Mouse (Mus musculus) lung, postnatal 10 days (tissue): Measurements from ENCODE around the gene Rab28.
"Not testable (repeated sequence)": the region's sequence is repeated elsewhere in the genome, so short reads cannot be mapped to it uniquely, and the experiment has no call there.

Source experiments
- DNase-seq: peaks from one replicate; pipeline ENCODE4 v3.0.0; 2021

Gene Rab28

DNA sequence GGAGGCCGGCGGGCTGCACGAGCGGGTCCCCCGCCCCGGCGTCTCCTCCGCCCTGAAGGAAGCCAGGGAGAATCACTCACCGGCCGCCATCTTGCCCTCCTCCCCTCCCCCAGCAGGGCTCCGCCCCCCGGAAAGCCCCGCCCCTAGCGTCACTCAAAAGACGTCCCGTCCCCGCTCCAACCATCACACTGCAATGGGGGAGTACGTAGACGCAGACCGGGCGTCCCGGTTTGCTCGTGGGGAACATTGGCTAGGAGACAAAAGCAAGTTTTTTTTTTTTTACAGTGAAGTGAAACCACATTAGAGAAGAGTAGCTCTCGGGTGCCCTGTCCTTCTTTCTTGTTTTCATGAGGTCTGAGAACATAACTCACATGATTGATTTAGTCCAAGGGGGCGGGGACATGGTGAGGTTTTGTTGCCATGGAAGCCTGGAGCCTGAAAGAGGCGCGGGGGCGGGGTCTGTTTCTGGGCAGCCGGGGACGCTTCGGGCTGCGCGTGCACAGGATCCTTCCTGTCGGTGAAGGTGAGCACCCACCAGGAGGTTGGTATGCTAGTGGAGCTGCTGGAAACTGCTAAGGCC, at the start of gene Rab28:
TSS of gene Rab28 (minus strand) at position 107 of the 580 bp plus-strand sequence.
- peak; percentile 98 for DNase-seq

DNA sequence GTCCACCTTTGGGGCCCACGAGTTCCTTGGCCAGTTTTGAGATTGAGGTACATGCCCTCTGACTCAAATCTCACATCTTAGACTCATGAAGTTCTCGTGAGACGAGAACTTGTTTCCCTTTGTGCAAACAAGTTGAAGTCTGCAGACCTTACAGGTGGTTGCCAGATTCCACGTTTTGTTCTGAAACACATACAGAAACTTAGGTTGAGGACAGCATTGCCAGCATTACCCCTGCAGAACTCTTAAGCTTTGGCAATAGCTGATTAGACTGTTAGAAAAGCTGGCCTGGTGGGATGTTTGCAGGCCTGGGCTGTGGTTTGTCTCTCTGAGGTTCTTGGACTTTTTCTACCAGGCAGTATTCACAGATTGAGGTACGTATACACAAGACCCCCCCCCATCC, 49.4 kb upstream of the Rab28 start:
- no peak for DNase-seq

DNA sequence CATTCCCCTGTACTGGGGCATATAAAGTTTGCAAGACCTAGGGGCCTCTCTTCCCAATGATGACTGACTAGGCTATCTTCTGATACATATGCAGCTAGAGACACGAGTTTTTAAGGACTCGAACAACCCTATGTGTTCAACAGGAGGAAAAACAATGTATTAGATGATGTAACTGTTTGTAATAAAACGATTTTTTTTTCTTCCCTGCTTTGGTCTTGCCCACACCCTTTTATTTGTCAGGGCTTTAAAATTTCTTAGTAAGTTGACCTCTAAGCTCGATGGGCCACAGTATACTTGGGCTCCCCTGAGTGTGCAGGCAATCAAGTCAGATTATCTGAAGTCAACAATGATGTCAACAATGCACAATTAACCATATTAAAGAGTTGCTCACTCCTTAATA, 48.4 kb upstream of the Rab28 start:
- DNase-seq: no peak

DNA sequence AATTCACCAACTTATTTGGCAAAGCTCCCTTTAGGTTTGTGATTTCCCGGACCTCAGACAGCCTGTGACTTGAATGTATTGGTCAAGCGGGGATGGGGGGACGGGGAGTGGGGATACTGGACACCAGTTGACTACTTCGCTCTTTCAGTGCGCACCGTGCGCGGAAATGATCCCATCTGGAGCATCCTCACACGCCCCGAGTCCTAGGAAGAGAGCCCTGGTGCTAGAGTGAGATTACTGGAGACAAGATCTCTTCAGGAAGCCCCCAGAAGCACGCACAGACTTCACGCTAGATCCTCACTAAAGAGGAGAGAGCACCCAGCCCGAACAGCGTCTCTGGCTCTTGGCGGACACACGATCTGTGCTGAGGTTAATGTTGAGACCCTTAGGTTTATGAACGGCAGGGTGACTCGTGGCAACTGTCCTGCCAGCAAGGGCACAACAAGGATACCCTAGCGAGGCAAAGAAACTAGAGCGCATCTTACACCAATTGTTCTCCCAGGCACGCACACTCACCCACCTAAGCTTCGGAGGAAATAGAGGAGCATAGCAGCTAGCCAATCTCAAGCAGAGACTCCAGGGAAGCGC, 47.5 kb upstream of the Rab28 start:
- DNase-seq: no peak

DNA sequence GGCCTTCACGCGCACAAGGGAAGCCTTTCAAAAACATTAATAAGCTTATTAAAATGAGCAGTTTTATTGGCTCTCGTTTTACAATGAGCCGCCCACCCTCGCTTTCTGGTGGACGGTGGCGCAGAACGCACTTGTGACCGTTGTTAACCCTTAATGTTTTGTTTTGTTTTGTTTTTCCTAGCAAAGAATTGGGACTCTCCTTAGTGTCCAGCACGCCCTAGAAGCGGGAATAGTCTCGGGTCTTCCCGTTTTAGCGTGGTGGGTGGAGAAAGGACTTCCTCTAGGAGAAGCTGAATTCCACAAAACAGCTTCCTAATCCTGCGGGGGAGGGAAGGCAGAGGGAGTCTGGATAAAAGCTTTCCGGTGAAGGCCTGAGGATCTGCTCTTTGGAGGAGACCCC, 46.9 kb upstream of the Rab28 start:
- DNase-seq: no peak

DNA sequence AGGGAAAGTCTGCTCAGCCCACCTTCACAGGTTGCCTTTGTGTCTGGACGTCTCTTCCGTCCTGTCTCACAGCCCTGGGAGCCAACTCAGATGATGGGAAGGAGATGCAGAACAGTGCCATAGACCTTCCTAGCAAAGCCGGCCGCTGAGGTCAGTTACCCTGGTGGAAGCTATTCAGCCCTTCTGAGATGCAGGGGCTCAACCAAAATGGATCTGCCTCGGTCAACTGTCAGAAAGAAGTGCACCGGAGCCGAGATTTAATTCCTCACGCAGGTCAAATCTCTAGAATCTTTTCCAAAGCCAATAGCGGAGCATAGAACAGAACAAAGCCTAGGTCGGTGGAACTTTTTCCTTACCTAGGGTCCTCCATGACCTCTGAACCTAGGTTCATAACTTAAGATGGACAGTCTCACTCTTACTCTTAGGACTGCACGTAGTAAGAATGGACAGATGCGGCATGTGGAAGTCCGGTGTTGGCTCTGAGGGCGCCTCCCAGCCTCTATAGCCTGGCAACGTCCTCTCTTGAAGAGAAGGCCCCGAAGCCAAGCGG, 46.3 kb upstream of the Rab28 start:
- no peak for DNase-seq

DNA sequence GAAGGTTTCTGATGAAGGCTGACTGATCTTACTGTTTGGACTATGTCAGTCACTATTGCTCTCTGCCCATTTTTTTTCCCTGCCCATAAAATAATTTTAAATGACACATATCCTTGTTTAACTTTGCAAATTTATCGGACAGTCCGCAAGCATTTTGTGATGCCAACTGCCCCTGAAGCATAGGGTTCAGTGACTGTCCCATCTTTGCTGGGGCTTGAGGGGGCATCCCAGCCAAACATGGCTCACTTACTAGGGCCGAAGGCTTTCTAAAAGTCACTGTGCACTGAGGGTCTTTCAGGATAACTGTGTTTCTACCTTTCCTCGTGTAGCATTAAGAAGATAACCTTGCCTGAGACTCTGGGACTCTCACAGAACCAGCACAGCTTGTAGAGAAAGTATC, 44.8 kb upstream of the Rab28 start:
- DNase-seq: no peak

DNA sequence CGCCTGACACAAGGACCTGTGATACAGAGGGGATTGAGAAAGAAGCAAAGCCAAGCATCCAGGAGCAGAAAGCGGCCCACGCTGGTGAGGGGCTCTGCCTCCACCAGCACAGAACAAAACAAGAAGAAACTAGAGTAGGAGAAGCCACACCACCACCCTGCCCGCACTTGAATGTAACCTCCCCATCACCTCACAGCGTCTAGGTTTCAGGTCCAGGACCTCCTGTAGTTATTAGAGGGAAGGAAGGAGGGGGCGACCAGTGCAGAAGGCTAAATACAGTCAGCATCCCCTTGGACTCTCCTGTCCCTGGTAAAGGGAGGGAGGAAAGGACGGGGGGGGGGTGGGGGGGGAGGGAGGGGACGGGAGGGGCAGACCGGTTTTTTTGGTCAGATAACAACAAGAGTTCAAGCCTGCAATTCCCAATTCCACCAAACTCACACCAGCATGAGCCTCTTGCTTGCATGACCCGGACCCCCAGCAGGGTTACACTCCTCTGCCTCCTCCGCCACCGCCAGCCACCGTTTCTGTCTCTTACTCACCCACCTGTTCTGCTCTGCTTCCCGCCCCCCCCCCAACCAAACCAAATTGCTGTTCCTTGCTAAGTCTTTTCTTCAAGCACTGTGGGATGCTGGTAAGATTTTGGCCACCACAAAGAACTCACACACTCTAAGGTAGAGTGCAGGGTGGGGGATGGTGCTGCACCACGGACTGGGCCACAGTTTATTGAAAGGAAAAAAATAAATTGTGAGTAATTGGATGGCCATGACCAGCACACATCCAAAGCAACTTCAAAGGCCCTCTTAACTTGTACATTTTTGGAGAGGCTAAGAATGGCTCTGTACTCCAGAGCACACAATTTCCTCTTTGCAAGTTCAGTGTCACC, 37.2 kb upstream of the Rab28 start:
- DNase-seq: no peak

DNA sequence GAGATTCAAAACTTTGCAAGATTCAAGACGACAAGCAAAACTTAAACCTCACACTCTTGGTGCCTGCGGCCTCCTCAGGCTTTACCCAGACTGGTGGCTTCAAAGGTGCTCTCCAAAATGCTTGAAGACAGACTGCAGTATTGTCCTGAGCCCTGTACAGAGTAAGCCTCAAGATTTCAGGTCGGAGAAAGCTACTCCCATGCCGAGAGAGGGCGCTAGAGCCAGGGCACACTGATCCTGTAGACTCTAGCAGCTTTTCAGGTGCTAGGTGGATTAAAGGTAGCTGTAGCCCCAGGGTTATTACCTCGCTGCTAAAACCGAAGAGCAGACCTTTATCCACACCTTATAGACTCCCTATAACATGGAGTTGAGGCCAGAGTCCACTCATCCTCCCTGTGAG, 36.3 kb upstream of the Rab28 start:
- DNase-seq: no peak

DNA sequence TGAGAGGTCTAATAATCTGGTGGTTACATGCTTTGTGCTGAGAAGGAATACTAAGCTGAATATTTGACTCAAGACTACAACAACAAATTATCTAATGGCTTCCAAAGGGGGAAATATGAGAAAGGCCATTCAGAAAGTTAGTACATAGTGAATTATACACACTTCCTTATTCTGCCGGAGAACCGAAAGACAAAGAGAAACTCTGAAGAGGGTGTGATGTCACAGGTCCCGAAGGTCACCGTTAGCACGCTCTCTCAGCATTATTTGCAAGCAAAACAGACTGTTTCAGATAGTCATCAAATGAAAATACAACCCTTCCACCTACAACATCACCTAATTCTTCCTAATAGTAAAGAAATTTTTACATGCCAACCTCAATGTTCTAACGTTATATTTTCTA, 30.9 kb upstream of the Rab28 start:
- DNase-seq: no peak

DNA sequence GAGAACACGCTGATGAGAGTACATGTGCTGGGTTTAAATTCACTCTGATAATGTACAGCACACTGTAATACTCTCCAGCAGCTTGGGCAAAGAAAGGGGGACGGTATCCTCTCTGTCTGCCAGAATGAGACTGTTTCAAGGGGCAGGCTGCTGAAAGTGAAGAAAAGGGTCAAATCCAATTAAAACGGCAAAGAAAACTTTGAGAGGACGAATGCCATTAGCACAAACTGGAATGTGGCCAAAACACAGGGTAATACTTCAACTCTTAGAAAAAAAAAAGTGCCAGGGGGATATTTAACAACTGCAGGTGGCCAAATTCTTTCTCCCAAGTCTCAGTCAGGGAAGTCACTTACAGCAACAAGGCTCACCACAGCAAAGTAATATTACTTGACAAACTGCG, 29.1 kb upstream of the Rab28 start:
- no peak for DNase-seq

DNA sequence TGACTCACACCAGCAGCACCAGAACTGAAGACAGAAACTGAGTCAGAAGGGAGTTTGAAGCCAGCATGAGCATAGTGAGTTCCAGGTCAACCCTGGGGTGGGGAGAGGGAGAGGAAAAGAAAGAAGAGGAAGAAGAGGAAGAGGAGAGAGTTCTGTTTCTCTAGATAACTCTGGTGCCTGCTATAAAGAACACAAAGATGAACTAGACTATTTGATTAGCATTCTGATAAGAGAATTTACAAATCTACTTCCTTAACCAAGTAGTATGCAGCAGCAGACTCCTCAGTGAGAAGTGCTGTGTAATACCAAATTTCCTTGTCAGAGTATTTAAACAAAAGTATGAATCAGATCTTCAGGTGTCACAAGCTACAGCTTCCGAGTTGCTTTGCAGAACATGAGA, 19.1 kb upstream of the Rab28 start:
- no peak for DNase-seq

DNA sequence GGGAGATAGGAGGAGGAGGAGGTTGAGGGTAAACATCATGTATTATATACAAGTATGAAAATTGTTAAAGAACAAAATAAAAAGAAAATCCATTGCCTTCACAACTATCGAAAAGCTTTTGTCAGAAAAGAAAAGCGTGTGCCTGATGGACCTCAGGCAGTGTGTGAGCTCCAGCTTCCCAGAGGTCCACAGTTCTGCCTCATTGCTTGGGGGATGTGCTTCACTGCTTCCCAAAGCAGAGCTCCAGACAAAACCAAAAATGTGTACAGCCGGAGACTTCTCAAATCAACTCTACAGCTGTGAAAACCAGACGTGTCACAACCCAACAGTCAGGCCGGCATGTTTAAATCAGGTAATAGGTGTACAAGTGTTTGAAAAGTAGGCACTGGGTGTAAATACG, 17.6 kb upstream of the Rab28 start:
- no peak for DNase-seq

DNA sequence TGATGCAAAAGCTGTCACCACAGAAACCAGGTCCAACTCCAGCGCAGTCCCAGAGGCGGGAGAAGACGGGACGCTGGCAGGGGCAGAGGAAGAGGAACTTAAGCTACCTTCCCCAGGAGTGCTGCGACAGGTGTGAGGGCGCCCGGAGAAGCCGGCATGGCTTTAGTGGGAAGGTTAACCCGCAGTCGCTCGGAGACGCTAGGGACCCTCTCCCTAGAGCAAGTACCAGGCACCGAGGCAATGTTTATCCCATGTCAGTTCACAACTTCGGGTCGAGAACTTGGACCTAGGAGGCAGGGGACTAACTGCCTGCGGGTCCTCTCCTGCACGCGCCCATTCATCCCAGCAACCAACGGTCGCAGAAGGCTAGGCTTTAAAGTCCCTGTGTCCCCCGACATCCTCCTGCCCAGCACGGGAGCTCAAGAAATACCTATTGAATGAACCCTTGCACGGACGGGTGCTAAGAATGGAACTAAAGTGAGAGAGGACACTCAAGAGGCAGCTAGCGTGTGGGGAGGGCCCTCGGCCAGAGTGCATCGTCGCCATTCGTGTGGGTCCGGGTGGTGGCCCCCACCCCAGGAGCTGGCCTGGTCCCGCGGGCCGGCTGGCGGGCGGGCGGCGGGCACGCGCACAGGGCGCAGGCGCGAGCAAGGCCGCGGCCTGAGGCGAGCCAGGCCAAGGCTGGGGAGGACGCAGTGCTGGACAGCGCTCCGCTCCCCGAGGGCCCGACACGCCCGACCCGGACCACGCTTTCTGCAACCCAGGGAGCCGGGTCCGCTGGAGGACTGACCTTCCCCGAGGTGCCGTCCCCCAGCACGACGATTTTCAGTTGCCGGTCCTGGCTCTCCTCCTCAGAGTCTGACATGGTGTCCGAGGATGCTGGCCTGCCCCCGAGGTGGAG, 592 bp downstream of the Rab28 start:
- peak; percentile 29 for DNase-seq

DNA sequence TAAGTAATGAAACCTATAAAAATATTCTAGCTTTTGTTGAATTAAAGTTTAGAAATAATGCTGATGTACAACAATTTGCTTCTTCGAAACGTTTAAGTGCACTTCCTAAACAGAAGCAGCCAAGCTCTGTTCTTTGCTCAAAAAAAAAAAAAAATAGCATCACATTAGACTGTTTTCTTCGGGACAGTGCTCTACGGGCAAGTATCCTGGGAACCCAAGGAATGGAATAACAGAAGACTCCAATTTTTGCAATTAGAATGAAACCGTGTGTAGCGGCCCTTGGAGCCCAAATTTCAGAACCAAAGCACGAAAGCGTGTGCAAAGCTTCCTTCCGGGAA, 1.2 kb downstream of the Rab28 start:
- DNase-seq: no peak

DNA sequence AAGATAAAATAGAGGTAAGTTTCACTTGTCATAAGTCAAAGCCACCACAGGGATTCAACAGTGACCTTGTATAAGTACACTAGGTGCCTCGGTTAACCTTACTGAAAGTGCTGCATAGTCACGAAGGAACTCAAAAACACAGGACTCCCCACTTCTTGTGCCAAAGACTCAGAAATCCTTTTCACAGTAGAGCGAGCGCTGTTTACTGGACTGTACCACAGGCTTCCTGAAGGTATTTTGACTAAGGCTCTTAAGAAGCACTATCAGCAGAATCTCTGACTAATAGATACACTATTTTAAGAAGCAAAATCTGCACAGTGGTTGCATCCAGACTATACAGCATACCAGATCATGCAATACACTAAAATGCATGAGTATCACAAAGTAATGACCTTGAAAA, 6.9 kb downstream of the Rab28 start:
- not testable (repeated sequence) for DNase-seq

DNA sequence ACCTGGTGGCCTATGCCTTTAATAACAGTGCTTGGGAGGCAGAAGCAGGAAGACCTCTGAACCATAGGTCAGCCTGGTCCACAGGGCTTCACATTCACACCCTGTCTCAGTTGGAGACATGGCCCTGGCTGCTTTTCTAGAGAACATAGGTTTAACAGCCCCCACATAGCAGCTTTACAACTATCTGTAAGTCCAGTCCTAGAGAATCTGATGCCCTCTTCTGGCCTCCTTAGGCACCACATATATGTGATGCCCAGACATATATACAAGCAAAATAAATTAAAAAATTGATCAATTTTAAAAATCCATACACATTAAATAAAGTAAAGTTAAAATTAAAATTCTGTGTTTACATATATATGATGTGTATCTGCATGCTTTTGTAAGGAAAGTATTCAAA, 10.0 kb downstream of the Rab28 start:
- no peak for DNase-seq

DNA sequence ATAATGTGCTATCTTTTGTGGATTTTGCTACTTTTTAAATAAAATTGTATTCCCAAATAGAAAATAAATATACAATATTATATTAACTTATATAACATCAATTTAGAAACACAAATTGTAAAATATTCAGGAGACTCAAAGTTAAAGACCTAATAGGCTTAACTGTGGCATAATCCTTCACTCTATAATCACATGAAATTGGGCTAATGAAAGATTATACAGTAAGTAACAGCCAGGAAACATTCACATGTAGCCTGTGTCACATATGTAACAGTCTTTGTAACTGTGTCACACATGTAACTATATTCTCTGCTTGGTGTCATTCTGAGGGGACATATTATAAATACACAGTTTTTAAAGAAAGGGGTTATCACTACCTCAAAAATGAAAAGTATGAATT, 22.9 kb downstream of the Rab28 start:
- no peak for DNase-seq

DNA sequence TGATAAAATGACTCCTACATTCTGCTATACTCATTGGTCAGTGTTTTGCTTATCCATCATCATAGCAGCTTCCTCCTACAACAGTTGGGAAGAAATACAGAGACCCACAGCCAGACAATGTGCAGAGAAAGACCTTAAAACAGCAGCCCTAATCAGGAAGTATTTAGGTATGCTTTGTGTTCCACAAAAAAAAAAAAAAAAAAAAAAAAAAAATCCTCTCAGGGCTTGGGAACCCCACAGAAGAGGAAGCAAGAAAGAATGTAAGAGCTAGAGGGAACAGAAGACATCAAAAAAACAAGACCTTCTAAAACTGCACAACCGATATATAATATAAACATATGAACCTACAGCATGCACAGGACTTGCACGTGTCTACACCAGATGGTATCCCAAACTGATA, 24.0 kb downstream of the Rab28 start:
- DNase-seq: no peak

DNA sequence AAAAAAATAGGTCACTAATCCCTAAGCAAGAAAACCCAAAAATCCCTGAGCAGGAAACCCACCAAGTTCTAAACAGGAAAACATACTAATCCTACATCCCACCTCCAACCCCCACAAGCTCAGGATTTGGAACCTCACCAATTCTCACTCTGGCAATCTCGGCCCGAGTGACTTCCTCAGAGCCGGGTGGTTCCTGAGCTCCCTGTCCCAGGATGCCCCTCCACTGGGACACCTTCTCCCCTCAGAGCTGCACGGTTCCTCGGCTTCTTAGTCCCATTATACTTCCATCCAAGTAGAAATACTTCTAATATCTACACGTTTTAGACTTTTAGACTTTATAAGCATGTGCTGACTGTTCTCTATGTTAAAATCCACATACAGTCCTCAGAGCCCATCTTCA, 41.9 kb downstream of the Rab28 start:
- no peak for DNase-seq

DNA sequence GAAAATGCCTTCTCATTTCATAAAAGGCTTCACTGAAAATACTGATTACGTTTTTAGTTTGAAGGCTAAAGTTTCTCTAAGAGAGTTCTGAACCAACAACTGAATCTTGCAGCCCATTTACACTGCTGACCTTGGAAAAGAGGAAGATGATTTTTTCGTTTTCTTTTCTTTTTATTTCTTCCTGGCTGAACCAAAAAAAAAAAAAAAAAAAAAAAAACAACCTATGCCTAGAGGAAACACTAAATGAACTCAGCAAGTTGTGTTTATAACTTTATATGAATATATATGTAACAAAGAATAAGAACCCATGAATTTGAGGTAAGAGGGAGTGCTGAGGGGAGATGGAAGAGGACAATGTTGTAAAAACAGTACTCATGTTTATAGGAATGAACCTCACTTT, 71.2 kb downstream of the Rab28 start:
- DNase-seq: no peak

DNA sequence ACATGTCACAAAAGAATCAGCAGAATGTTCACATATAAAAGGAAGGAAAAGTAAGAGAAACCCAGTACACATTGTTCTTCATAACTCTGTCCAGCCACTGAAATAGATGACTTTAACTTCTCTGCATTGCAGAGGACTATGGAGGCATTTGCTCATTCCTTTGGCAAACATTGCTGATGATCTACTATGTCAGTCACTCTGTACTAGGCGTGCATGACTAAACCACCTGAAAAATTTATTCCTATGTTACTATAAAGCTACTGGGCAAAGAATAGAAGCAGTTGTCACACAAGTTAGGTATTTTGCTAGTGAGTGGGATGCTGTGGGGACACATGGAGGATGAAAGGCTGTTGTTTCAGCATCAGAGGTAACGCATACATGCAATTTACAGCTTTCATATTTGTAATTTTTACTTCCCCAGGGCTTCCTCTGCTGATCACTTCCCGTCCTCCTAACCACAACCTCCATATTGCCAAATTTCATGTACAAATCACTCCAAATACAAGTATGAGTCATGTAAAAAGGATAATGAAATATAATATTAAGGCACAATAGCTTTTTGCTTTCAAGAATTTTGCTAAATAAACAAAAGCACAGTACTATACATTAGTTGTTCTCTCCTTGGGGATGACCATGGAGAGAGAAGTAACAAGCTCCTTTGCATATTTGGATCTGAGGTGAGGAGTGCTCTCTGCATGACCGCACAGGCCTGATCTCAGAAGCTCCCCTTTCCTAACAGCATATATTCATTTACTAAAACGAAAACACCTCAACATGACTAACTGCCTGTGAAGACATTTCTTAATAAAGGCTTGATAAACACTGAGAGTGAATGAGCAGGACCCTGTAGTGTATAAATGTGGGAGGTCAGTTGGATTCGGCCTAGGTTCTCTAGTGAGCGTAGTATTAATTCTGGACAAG, 80.5 kb downstream of the Rab28 start:
- no peak for DNase-seq
